Mouse (Mus musculus) testis, adult 2 months (tissue): ENCODE results near the gene Mxra7. TPM values are rescaled to one million over a fixed set of nuclear protein-coding genes. Genes with fewer than 3 reads are reported as not detected.
"Not testable (repeated sequence)": the region's sequence is repeated elsewhere in the genome, so short reads cannot be mapped to it uniquely, and the experiment has no call there.

Experiments used
- H3K27ac ChIP-seq: fragments of 200-500 bp; 2 replicates; pipeline ENCODE4 v1.5.1; 2012; ENCODE audit warnings: low read depth, low read length; ENCODE audit not compliant: control insufficient read depth, insufficient read depth
- H3K27me3 ChIP-seq: fragments of 200-500 bp; 2 replicates; pipeline ENCODE4 v1.6.1; 2012; ENCODE audit warnings: mild to moderate bottlenecking, low read length, moderate library complexity; ENCODE audit not compliant: control insufficient read depth, insufficient read depth
- H3K36me3 ChIP-seq: fragments of 200-500 bp; 2 replicates; pipeline ENCODE4 v1.6.1; 2012; ENCODE audit warnings: mild to moderate bottlenecking, low read length; ENCODE audit not compliant: control insufficient read depth, insufficient read depth
- H3K4me1 ChIP-seq: fragments of 200-500 bp; 2 replicates; pipeline ENCODE4 v1.6.1; 2012; ENCODE audit warnings: low read length; ENCODE audit not compliant: control insufficient read depth, insufficient read depth
- H3K4me3 ChIP-seq: fragments of 200-500 bp; 2 replicates; pipeline ENCODE4 v1.5.1; 2012; ENCODE audit warnings: low read depth, mild to moderate bottlenecking, low read length, moderate library complexity, mixed read lengths; ENCODE audit not compliant: control insufficient read depth
- CTCF ChIP-seq: fragments of 200-500 bp; IDR thresholded peaks from 2 replicates; pipeline ENCODE4 v1.5.1; 2012; ENCODE audit warnings: low read depth, mild to moderate bottlenecking, inconsistent platforms, low read length, moderate library complexity; ENCODE audit not compliant: control insufficient read depth, insufficient read depth, insufficient replicate concordance
- POLR2A ChIP-seq: fragments of 200-500 bp; IDR thresholded peaks from 2 replicates; pipeline ENCODE4 v1.6.1; 2012; ENCODE audit warnings: low read depth, mild to moderate bottlenecking, inconsistent platforms, low read length, moderate library complexity; ENCODE audit not compliant: control insufficient read depth
- polyA plus RNA-seq: library from polyadenylated mRNA; depleted of rRNA; stranded (reverse); fragments of >200 nt; gene quantifications from 2 replicates; pipeline ENCODE4 v1.2.3, GENCODE M21; 2012

Mxra7 gene
- polyA plus RNA-seq, 1 experiment: 8.2 TPM

- Histone ChIP-seq H3K4me1 (no peaks in the 10 kb centered on the region; the same call in 1 of the 2 replicates), H3K36me3 (peaks cover 5% of the 10 kb centered on the region), H3K27ac (peak overlapping the region; percentile 100), H3K27me3 (no peaks in the 10 kb centered on the region), H3K4me3 (peak overlapping the region; percentile 91)
- TF ChIP-seq POLR2A (peak; percentile 30; the same call in 1 of the 2 replicates), CTCF (no peak)
Observed at GRCm38 (mm10) chr11:116851576-116852290, 23.9 kb upstream of the Mxra7 start.

DNA sequence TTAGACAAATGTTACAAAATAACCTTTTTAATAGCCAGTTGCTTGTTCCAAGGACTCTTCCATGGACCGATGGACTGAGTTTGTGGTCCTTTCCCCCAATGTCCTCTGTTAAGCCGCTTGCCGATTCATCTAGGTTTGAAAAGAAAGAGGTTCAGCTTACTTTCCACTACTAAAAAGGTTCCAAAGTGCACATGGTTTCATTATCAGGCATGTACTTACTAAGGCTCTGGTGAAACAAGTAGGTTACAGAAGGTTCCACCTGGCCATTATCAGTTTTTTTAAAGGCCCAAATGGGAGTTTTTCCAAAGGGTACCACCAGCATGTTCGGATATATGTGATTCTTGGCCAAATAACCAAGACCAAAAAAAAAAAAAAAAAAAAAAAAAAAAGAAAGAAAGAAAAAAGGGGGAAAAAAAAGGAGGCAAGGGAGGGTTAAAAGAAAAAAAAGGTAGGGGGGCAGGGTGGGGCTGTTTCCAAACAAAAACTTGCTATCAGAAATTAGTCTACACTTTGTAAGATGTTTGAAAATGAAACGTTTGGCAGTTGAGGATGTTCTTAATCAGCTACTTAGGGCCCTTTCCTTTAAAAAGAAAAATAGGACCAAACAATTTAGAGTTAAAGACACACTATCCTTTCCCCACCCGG is 23.1 kb upstream of the Mxra7 start:
- peak overlapping the region; percentile 91 for H3K4me3 ChIP-seq
- H3K36me3 ChIP-seq: peaks cover 5% of the 10 kb centered on the region
- no peak overlapping the region for H3K27ac ChIP-seq

DNA sequence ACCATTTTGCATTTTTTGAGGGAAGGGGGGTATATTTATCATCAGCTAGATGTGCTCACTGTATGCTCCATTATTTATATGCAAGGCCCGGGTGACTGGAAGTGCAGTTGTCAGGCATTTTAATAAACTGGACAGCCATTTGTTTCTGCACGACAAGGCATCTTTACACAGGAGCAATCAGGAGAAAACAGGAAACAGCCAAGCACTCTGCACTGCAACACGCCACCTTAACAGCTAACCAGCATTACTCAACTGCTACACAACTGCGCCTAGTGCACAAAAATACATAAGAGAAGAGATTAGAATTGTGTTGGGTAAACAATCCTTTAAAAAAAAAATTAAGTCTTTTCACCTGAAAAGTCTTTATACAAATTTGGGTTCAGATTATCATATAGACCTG is 22.2 kb upstream of the Mxra7 start:
- Histone ChIP-seq H3K4me3 (no peak overlapping the region), H3K27ac (no peak overlapping the region), H3K27me3 (no peaks in the 10 kb centered on the region), H3K36me3 (peaks cover 5% of the 10 kb centered on the region), H3K4me1 (no peaks in the 10 kb centered on the region; the same call in 1 of the 2 replicates)
- TF ChIP-seq POLR2A: no peak
- no peak for TF ChIP-seq CTCF

More for the DNA sequence above, 23.1 kb upstream of the Mxra7 start:
- TF ChIP-seq CTCF (no peak), POLR2A (no peak)
- no peaks in the 10 kb centered on the region for H3K27me3 ChIP-seq
- no peaks in the 10 kb centered on the region; the same call in 1 of the 2 replicates for H3K4me1 ChIP-seq

DNA sequence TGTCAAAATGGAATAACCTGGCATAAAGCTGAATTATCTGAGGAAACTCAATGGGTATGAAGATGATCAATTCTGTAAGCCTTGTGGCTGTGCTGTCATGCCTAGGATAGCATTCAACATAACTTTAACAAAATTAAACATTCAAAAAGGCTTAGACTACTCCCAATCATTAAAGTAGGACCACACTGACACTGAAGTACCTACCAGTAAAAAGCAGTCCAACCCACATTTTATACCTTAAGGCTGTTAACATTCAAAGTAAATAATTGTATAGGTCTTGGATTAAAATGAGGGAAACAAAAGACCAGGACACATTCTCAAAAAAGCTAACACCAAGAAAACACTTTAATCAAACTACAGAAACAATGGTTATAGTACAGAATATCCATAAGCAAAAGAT is 21.7 kb upstream of the Mxra7 start:
- Histone ChIP-seq H3K36me3 (peaks cover 4% of the 10 kb centered on the region), H3K4me1 (no peaks in the 10 kb centered on the region; the same call in 1 of the 2 replicates), H3K27me3 (no peaks in the 10 kb centered on the region), H3K4me3 (no peak overlapping the region), H3K27ac (no peak overlapping the region)
- TF ChIP-seq POLR2A (no peak), CTCF (no peak)

DNA sequence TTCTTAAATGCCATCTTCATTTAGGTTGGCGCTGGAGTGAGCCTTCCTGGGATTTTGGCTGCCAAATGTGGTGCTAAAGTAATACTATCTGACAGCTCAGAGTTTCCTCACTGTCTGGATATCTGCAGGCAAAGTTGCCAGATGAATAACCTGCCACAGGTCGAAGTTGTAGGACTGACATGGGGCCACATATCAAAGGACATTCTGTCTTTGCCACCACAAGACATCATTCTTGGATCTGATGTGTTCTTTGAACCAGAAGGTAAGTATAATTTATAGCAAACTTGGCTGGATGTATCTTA is 21.0 kb upstream of the Mxra7 start:
- H3K27ac ChIP-seq, H3K4me1 ChIP-seq, H3K27me3 ChIP-seq, H3K4me3 ChIP-seq, H3K36me3 ChIP-seq: not testable (repeated sequence)

- Histone ChIP-seq H3K4me3 (no peak overlapping the region), H3K27ac (no peak overlapping the region), H3K27me3 (no peaks in the 10 kb centered on the region), H3K36me3 (peaks cover 4% of the 10 kb centered on the region), H3K4me1 (peaks cover 2% of the 10 kb centered on the region; the same call in 1 of the 2 replicates)
- TF ChIP-seq POLR2A: no peak
- TF ChIP-seq CTCF: no peak
Observed at GRCm38 (mm10) chr11:116848086-116848876, 20.4 kb upstream of the Mxra7 start.
